Mouse (Mus musculus) adrenal gland, postnatal 14 days (tissue): Measurements from ENCODE around the gene Tmem136. TPM values are rescaled to one million over a fixed set of nuclear protein-coding genes. Genes with fewer than 3 reads are reported as not detected.
A peak's percentile ranks its signal among the peaks of the same experiment; 100 is the strongest.
"Not testable (repeated sequence)": the region's sequence is repeated elsewhere in the genome, so short reads cannot be mapped to it uniquely, and the experiment has no call there.

Source experiments
- DNase-seq: peaks from one replicate; pipeline ENCODE4 v3.0.0; 2021; ENCODE audit warnings: mixed read lengths
- long read RNA-seq, 2 experiments: library from polyadenylated mRNA; stranded (forward); transcript quantifications; one replicate each; pipeline ENCODE4 v2.0.0; 2021
- total RNA-seq: library from RNA; stranded (reverse); gene quantifications from 2 replicates; pipeline ENCODE4 v1.2.3, GENCODE M21; 2021

Gene Tmem136
- total RNA-seq, result 4.5 and 5.2 TPM in 2 replicates
- long read RNA-seq, experiment 1, partial matches to known transcripts, result 1 of 4 reads
- long read RNA-seq, experiment 1, other reads (novel, unspliced or antisense), result 1 of 4 reads
- long read RNA-seq, experiment 2, partial matches to known transcripts, result 0 of 4 reads
- long read RNA-seq, experiment 2, other reads (novel, unspliced or antisense), result 2 of 4 reads

- DNase-seq, result peak; percentile 73
Measured at GRCm38 (mm10) chr9:43116134-43116996, at the start of gene Tmem136. TSS of gene Tmem136 (minus strand) at chr9:43116570.

GRCm38 (mm10) chr9:43155960-43156359 lies 39.6 kb upstream of the Tmem136 start:
- no peak for DNase-seq

- DNase-seq, result no peak
Measured at GRCm38 (mm10) chr9:43151779-43152178, 35.4 kb upstream of the Tmem136 start.

- no peak for DNase-seq
Measured at GRCm38 (mm10) chr9:43150957-43151356, 34.6 kb upstream of the Tmem136 start.

- peak; percentile 45 for DNase-seq
Measured at GRCm38 (mm10) chr9:43150075-43150474, 33.7 kb upstream of the Tmem136 start.

- DNase-seq, result no peak
Measured at GRCm38 (mm10) chr9:43149498-43149897, 33.1 kb upstream of the Tmem136 start.

GRCm38 (mm10) chr9:43145196-43145595 lies 28.8 kb upstream of the Tmem136 start:
- no peak for DNase-seq

GRCm38 (mm10) chr9:43144206-43144810 lies 27.9 kb upstream of the Tmem136 start:
- DNase-seq, result peak; percentile 11

GRCm38 (mm10) chr9:43141839-43142238 lies 25.5 kb upstream of the Tmem136 start:
- DNase-seq, result peak; percentile 84

- DNase-seq, result no peak
Measured at GRCm38 (mm10) chr9:43133525-43133924, 17.2 kb upstream of the Tmem136 start.

GRCm38 (mm10) chr9:43132380-43132779 lies 16.0 kb upstream of the Tmem136 start:
- no peak for DNase-seq

- DNase-seq, result no peak
Measured at GRCm38 (mm10) chr9:43131940-43132339, 15.6 kb upstream of the Tmem136 start.

GRCm38 (mm10) chr9:43130684-43131083 lies 14.3 kb upstream of the Tmem136 start:
- no peak for DNase-seq

GRCm38 (mm10) chr9:43127101-43127787 lies 10.9 kb upstream of the Tmem136 start:
- DNase-seq, result peak; percentile 31

- peak; percentile 34 for DNase-seq
Measured at GRCm38 (mm10) chr9:43122379-43122778, 6.0 kb upstream of the Tmem136 start.

GRCm38 (mm10) chr9:43121948-43122347 lies 5.6 kb upstream of the Tmem136 start:
- not testable (repeated sequence) for DNase-seq

- no peak for DNase-seq
Measured at GRCm38 (mm10) chr9:43116997-43117336, 597 bp upstream of the Tmem136 start.

GRCm38 (mm10) chr9:43115431-43116133 lies 788 bp downstream of the Tmem136 start:
- no peak for DNase-seq

- DNase-seq, result no peak
Measured at GRCm38 (mm10) chr9:43114833-43115232, 1.5 kb downstream of the Tmem136 start.

- DNase-seq, result peak; percentile 51
Measured at GRCm38 (mm10) chr9:43110286-43110980, 5.9 kb downstream of the Tmem136 start.

GRCm38 (mm10) chr9:43109125-43109524 lies 7.2 kb downstream of the Tmem136 start:
- DNase-seq, result no peak
